Mouse (Mus musculus) intestine, postnatal 0 days (tissue): ENCODE data around the gene Orc3. TPM values are rescaled to one million over a fixed set of nuclear protein-coding genes. Genes with fewer than 3 reads are reported as not detected.

Source experiments
- ATAC-seq: fragments of 200-750 bp; cut with Nextera tagmentation; 2 replicates; pipeline ENCODE4 v1.8.0; 2017; ENCODE audit warnings: mild to moderate bottlenecking, moderate TSS enrichment, moderate library complexity
- H3K27ac ChIP-seq: fragments of 300-500 bp; sonication (generic); 2 replicates; pipeline ENCODE4 v1.5.1; 2014; ENCODE audit warnings: mild to moderate bottlenecking, low read depth, low read length, moderate library complexity
- H3K27me3 ChIP-seq: fragments of 300-500 bp; sonication (generic); replicated peaks from 2 replicates; pipeline ENCODE4 v1.6.1; 2014; ENCODE audit warnings: low read length, mixed read lengths; ENCODE audit not compliant: control insufficient read depth, insufficient read depth
- H3K36me3 ChIP-seq: fragments of 300-500 bp; sonication (generic); 2 replicates; pipeline ENCODE4 v1.6.1; 2014; ENCODE audit warnings: mild to moderate bottlenecking, moderate library complexity; ENCODE audit not compliant: control insufficient read depth, insufficient read depth
- H3K4me1 ChIP-seq: fragments of 300-500 bp; sonication (generic); replicated peaks from 2 replicates; pipeline ENCODE4 v1.6.1; 2014; ENCODE audit warnings: antibody characterized with exemption, low read length, mixed read lengths; ENCODE audit not compliant: control insufficient read depth, insufficient read depth
- H3K4me2 ChIP-seq: fragments of 300-500 bp; sonication (generic); replicated peaks from 2 replicates; pipeline ENCODE4 v1.6.1; 2014; ENCODE audit warnings: low read depth, mild to moderate bottlenecking, moderate library complexity
- H3K4me3 ChIP-seq: fragments of 300-500 bp; sonication (generic); 2 replicates; pipeline ENCODE4 v1.5.1; 2014; ENCODE audit warnings: low read depth, low read length
- H3K9ac ChIP-seq: fragments of 300-500 bp; sonication (generic); 2 replicates; pipeline ENCODE4 v1.6.1; 2014; ENCODE audit warnings: mild to moderate bottlenecking, low read depth, low read length
- H3K9me3 ChIP-seq: fragments of 300-500 bp; sonication (generic); 2 replicates; pipeline ENCODE4 v1.6.1; 2016; ENCODE audit warnings: mixed run types; ENCODE audit not compliant: control insufficient read depth
- CTCF ChIP-seq: sonication (generic); IDR thresholded peaks from 2 replicates; pipeline ENCODE4 v1.5.1; 2016; ENCODE audit warnings: low read depth, mild to moderate bottlenecking, control low read depth, antibody characterized with exemption, moderate library complexity
- whole genome bisulfite sequencing: fragments of 180-500 bp; shearing (Covaris S2); extraction: QIAGEN DNeasy Blood & Tissue Kit; methylation state at CpG from one replicate; pipeline ENCODE4 v1.1.7; 2014; 5-methylcytosine and 5-hydroxymethylcytosine counted together
- polyA plus RNA-seq: library from polyadenylated mRNA; unstranded; fragments of >200 nt; fragmentation: Nextera tagmentation; extraction: Ambion mirVana; gene quantifications from 2 replicates; pipeline ENCODE4 v1.2.1, GENCODE M21; 2015

Gene Orc3
- polyA plus RNA-seq, 1 experiment from 2014 or later = 28.3 TPM

DNA sequence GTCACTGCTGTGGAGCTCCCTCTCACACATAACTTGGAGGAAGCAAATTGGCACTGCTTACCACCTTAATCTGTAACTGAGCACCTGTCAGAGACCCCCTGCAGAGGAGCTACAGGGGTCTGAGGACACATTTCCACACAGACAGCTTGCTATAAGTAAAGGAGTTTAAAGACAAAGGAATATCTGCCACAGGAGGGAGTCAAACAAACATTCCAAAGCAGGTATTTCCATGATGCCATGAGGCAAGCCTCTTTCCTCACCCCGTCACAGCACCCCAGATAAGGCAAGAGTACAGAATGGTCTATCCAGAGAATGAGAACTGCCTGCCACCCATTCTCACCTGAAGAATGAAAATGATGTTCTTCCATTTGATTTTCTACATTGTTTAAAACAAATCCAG lies 35.5 kb downstream of the Orc3 start:
- Histone ChIP-seq H3K27ac (no peak overlapping the region), H3K36me3 (peaks cover 80% of the 10 kb centered on the region), H3K9ac (no peak overlapping the region), H3K9me3 (no peaks in the 10 kb centered on the region), H3K4me1 (no peaks in the 10 kb centered on the region), H3K4me3 (no peak overlapping the region), H3K27me3 (no peaks in the 10 kb centered on the region), H3K4me2 (no peak overlapping the region)
- no peak for ATAC-seq
- TF ChIP-seq CTCF = no peak
- 73% methylated on average over 1 of the region's 1 CpGs for WGBS

DNA sequence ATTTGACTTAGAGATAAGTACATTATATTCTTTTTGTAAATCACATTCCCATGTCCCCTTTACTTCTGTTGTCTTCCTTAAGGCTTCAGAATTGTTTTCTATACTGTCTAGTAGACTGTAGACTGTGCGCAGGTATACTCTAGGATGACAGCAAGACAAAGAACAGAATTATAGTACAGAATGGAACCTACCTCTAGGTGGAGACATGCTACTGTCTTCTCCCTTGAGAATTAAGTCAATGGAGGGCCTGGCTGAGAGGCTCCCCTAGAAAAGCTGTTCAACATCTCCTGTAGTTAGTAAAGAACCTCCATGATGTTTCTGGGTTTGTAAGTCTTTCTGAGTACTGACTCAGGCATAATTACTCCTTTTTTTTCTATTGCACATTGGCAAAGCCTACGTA lies 37.7 kb downstream of the Orc3 start:
- H3K4me1 ChIP-seq = no peaks in the 10 kb centered on the region
- H3K9me3 ChIP-seq = no peaks in the 10 kb centered on the region
- no peaks in the 10 kb centered on the region for H3K27me3 ChIP-seq
- TF ChIP-seq CTCF = peak; percentile 58
- H3K4me3 ChIP-seq = no peak overlapping the region
- no peak overlapping the region for H3K4me2 ChIP-seq
- no peak overlapping the region for H3K9ac ChIP-seq
- peaks cover 83% of the 10 kb centered on the region for H3K36me3 ChIP-seq
- WGBS = 95% methylated on average over 2 of the region's 2 CpGs
- H3K27ac ChIP-seq = no peak overlapping the region
- ATAC-seq = no peak

DNA sequence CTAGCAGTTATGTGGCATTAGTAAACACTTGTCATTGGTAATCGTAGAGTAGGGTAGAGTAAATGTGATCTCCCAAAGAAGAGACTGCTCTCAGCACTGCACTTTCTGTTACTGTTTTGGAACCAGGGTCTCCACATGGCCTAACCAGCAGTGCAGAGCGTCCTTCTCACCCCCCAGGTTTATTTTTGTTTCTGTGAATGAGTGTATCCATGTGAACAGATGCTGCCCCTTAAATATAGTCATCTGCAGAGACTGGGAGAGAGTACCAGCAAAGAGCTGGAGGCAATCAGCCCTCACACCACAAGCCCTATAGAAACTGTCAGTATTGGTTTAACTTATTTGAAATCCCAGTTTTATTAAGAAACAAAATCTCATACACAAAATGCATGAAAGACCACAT lies 41.9 kb downstream of the Orc3 start:
- no peak for ATAC-seq
- Histone ChIP-seq H3K27me3 (no peaks in the 10 kb centered on the region), H3K27ac (no peak overlapping the region), H3K9me3 (no peaks in the 10 kb centered on the region), H3K36me3 (peaks cover 81% of the 10 kb centered on the region), H3K4me1 (no peaks in the 10 kb centered on the region), H3K4me2 (no peak overlapping the region), H3K9ac (no peak overlapping the region), H3K4me3 (no peak overlapping the region)
- WGBS = 70% methylated on average over 2 of the region's 2 CpGs
- TF ChIP-seq CTCF = no peak

DNA sequence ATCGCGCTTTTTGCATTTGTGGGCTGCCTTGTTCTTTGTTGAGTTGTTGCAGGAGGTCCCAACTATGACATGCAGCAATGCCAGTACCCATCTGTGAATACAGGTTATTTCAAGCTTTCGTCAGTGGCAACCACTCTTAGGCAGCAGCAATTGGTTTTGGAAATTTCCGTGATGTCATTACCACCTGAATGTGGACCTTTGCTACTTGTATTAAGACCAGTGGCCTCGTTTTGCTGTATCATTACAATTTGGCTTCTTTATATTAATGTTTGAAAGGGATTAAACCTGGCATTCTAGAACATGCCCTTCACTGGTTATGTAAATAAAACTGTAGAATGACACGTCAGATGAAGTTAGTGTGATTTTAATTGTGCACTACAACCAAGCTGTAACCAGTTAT lies 48.5 kb downstream of the Orc3 start:
- Histone ChIP-seq H3K9me3 (no peaks in the 10 kb centered on the region), H3K4me3 (no peak overlapping the region), H3K4me2 (no peak overlapping the region), H3K36me3 (peaks cover 48% of the 10 kb centered on the region), H3K9ac (no peak overlapping the region), H3K4me1 (no peaks in the 10 kb centered on the region), H3K27ac (no peak overlapping the region), H3K27me3 (no peaks in the 10 kb centered on the region)
- TF ChIP-seq CTCF = no peak
- WGBS = 87% methylated on average over 6 of the region's 6 CpGs
- ATAC-seq = no peak

DNA sequence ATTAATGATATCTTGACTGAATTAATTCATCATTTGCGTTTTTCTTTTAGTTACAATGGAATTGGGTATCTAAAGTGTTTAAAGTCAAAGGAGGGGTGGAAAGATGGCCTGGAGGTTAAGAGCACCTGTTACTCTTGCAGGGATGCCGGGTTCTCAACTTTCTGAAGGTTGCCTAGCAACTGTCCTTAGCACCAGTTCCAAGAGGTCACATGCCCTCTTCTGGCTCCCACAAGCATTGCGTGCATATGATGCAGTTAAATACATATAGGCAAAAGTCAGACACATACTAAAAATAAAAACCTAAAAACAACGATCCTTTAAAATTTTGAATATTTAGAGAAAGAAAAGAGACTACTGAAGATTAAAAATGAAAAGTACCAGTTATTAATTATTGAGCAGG lies 53.8 kb downstream of the Orc3 start:
- 55% methylated on average over 4 of the region's 4 CpGs for WGBS
- no peaks in the 10 kb centered on the region for H3K4me1 ChIP-seq
- H3K9ac ChIP-seq = no peak overlapping the region
- H3K36me3 ChIP-seq = peaks cover 12% of the 10 kb centered on the region
- H3K9me3 ChIP-seq = no peaks in the 10 kb centered on the region
- no peak overlapping the region for H3K27ac ChIP-seq
- peak; percentile 78 for TF ChIP-seq CTCF
- H3K4me3 ChIP-seq = no peak overlapping the region
- ATAC-seq = 0 out of 2 replicates have a peak, but pooled peaks have one; percentile 53
- H3K4me2 ChIP-seq = no peak overlapping the region
- H3K27me3 ChIP-seq = no peaks in the 10 kb centered on the region

DNA sequence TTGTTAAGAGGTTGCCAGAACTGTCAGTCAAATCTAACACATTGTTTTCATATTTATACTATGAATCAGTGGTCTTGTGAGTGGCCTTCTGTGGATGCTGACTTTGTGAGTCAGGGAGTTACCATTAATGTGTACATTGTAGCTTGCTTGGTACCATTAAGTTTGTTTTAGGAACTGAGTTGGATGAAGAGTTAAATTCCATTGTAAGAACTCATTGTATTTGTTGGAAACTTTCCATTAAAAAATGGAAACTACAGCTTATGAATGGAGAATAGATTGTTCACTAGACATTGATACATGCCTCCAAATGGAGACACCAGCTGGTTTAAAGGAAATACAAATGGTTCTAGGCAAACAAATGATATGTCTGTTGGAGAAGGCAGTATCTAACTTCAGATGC lies 58.6 kb downstream of the Orc3 start:
- no peak overlapping the region for H3K9ac ChIP-seq
- H3K9me3 ChIP-seq = no peaks in the 10 kb centered on the region
- no peak overlapping the region for H3K4me3 ChIP-seq
- no peak for TF ChIP-seq CTCF
- H3K4me1 ChIP-seq = peaks cover 3% of the 10 kb centered on the region; the same call in 1 of the 2 replicates
- no peaks in the 10 kb centered on the region for H3K27me3 ChIP-seq
- no peaks in the 10 kb centered on the region for H3K36me3 ChIP-seq
- no peak overlapping the region for H3K4me2 ChIP-seq
- H3K27ac ChIP-seq = no peak overlapping the region
- ATAC-seq = no peak

DNA sequence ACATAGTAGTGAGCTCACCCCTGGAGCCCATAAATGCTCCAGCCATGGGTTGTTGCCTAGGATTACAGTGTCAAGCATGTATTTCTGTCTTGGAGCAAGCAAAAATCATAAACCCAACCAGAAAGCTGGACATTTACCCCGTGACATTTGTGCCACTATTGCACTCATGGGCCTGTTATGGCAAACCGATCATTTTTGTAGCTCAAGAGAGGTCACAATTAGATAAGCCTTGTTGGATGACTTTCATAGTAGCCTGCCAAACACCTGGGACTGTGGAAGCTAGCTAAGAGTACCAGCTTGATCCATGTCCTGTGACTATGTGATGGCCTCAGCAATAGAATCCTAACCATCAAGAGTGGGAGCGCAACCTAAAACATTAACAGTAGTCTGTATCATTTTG lies 59.1 kb downstream of the Orc3 start:
- no peak overlapping the region for H3K9ac ChIP-seq
- TF ChIP-seq CTCF = no peak
- H3K27ac ChIP-seq = no peak overlapping the region
- WGBS = 90% methylated on average over 3 of the region's 3 CpGs
- no peaks in the 10 kb centered on the region for H3K36me3 ChIP-seq
- no peak for ATAC-seq
- H3K4me1 ChIP-seq = peaks cover 3% of the 10 kb centered on the region; the same call in 1 of the 2 replicates
- H3K4me3 ChIP-seq = no peak overlapping the region
- no peaks in the 10 kb centered on the region for H3K9me3 ChIP-seq
- no peaks in the 10 kb centered on the region for H3K27me3 ChIP-seq
- no peak overlapping the region for H3K4me2 ChIP-seq
